Mouse (Mus musculus) forebrain, embryonic 12.5 days (tissue): Measurements from ENCODE around the gene Ranbp9. TPM values are rescaled to one million over a fixed set of nuclear protein-coding genes. Genes with fewer than 3 reads are reported as not detected.

ENCODE experiments used
- ATAC-seq: fragments of 200-750 bp; cut with Nextera tagmentation; 2 replicates; pipeline ENCODE4 v1.8.0; 2017; ENCODE audit warnings: moderate TSS enrichment; ENCODE audit not compliant: low FRiP score
- H3K27ac ChIP-seq: fragments of 300-500 bp; sonication (generic); 2 replicates; pipeline ENCODE4 v1.5.1; 2016; ENCODE audit warnings: mild to moderate bottlenecking
- H3K27me3 ChIP-seq: fragments of 300-500 bp; sonication (generic); 2 replicates; pipeline ENCODE4 v1.6.1; 2016; ENCODE audit warnings: mild to moderate bottlenecking
- H3K36me3 ChIP-seq: fragments of 300-500 bp; sonication (generic); replicated peaks from 2 replicates; pipeline ENCODE4 v1.6.1; 2016; ENCODE audit warnings: mild to moderate bottlenecking
- H3K4me1 ChIP-seq: fragments of 300-500 bp; sonication (generic); 2 replicates; pipeline ENCODE4 v1.6.1; 2016
- H3K4me2 ChIP-seq: fragments of 300-500 bp; sonication (generic); 2 replicates; pipeline ENCODE4 v1.6.1; 2016; ENCODE audit warnings: mild to moderate bottlenecking, moderate library complexity
- H3K4me3 ChIP-seq: fragments of 300-500 bp; sonication (generic); replicated peaks from 2 replicates; pipeline ENCODE4 v1.5.1; 2016; ENCODE audit warnings: mild to moderate bottlenecking
- H3K9ac ChIP-seq: fragments of 300-500 bp; sonication (generic); 2 replicates; pipeline ENCODE4 v1.6.1; 2016; ENCODE audit warnings: mild to moderate bottlenecking
- H3K9me3 ChIP-seq: fragments of 300-500 bp; sonication (generic); 2 replicates; pipeline ENCODE4 v1.6.1; 2016
- WGBS: fragments of 180-500 bp; shearing (Covaris S2); methylation state at CpG from one replicate; pipeline ENCODE4 v1.1.7; 2016; 5-methylcytosine and 5-hydroxymethylcytosine counted together
- polyA plus RNA-seq: library from polyadenylated mRNA; unstranded; fragments of >200 nt; fragmentation: Nextera tagmentation; extraction: Ambion mirVana; gene quantifications from 2 replicates; pipeline ENCODE4 v1.2.1, GENCODE M21; 2016

The Ranbp9 gene
- polyA plus RNA-seq, 1 experiment from 2014 or later: 13.4 TPM

DNA sequence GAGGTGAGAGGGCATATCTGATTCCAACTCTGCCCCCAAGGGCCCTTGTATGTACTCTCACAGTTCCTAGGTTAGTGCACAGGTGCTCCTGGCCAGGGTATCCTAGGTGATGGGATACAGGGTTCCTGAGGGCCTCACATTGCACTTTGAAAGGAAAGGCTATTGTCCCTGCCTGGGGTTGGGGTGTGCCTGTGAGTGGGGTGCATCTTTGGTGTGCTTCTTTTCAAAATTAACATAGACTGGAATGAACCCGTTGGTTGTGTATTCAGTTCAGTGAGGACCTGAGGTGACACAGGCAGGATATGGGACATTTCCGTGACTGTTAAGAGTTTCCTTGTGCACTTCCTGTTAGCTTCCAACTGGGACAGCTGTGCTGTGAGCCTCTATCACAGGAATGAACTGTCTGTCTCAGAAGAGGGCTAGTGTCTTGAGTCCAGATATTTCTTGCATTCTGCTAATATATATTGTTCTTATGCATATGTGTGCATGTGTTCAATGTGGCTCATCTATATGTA lies 106.1 kb downstream of the Ranbp9 start:
- H3K27me3 ChIP-seq: no peaks in the 10 kb centered on the region
- peaks cover 3% of the 10 kb centered on the region; the same call in 1 of the 2 replicates for H3K9me3 ChIP-seq
- no peak overlapping the region for H3K4me3 ChIP-seq
- WGBS: 73% methylated on average over 2 of the region's 2 CpGs
- no peak for ATAC-seq
- H3K27ac ChIP-seq: no peak overlapping the region
- H3K36me3 ChIP-seq: peaks cover 54% of the 10 kb centered on the region
- H3K4me2 ChIP-seq: no peak overlapping the region
- H3K9ac ChIP-seq: no peak overlapping the region
- no peaks in the 10 kb centered on the region for H3K4me1 ChIP-seq

- H3K36me3 ChIP-seq: peaks cover 54% of the 10 kb centered on the region
- WGBS: 86% methylated on average over 10 of the region's 10 CpGs
- no peak overlapping the region for H3K27ac ChIP-seq
- no peak overlapping the region for H3K4me3 ChIP-seq
- H3K27me3 ChIP-seq: no peaks in the 10 kb centered on the region
- H3K4me1 ChIP-seq: no peaks in the 10 kb centered on the region
- H3K4me2 ChIP-seq: no peak overlapping the region
- no peak for ATAC-seq
- H3K9me3 ChIP-seq: peaks cover 3% of the 10 kb centered on the region; the same call in 1 of the 2 replicates
- no peak overlapping the region for H3K9ac ChIP-seq
These were observed 106.9 kb downstream of the Ranbp9 start for GRCm38 (mm10) chr13:43374205-43374604.

GRCm38 (mm10) chr13:43372892-43373291 lies 108.2 kb downstream of the Ranbp9 start:
- Histone ChIP-seq H3K27me3 (no peaks in the 10 kb centered on the region), H3K27ac (no peak overlapping the region), H3K4me1 (no peaks in the 10 kb centered on the region), H3K9ac (no peak overlapping the region), H3K9me3 (peaks cover 3% of the 10 kb centered on the region; the same call in 1 of the 2 replicates), H3K4me3 (no peak overlapping the region), H3K4me2 (no peak overlapping the region), H3K36me3 (peaks cover 48% of the 10 kb centered on the region)
- no peak for ATAC-seq
- WGBS: 90% methylated on average over 1 of the region's 1 CpGs

DNA sequence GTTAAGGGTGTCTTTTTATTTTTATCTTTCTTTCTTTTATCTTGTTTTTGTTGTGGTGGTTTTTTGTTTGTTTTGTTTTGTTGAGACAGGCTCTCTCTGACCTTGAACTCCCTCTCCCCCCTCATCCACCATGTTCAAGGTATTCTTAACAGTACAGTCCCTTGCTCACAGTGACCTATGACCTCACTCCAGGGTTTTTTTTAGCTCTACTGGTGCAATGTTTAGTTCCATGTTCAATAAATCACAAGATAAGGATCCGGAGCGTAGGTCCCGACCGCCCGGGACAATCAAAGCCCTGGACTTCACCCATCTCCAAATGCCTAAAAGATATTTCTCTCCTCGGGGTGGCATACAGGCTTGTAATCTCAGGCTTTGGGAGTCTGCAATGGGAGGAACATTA lies 111.0 kb downstream of the Ranbp9 start:
- Histone ChIP-seq H3K27ac (no peak overlapping the region), H3K36me3 (peaks cover 33% of the 10 kb centered on the region), H3K4me1 (peaks cover 7% of the 10 kb centered on the region), H3K27me3 (no peaks in the 10 kb centered on the region), H3K4me3 (no peak overlapping the region), H3K9ac (no peak overlapping the region), H3K9me3 (peaks cover 3% of the 10 kb centered on the region; the same call in 1 of the 2 replicates), H3K4me2 (no peak overlapping the region)
- 95% methylated on average over 6 of the region's 6 CpGs for WGBS
- no peak for ATAC-seq

DNA sequence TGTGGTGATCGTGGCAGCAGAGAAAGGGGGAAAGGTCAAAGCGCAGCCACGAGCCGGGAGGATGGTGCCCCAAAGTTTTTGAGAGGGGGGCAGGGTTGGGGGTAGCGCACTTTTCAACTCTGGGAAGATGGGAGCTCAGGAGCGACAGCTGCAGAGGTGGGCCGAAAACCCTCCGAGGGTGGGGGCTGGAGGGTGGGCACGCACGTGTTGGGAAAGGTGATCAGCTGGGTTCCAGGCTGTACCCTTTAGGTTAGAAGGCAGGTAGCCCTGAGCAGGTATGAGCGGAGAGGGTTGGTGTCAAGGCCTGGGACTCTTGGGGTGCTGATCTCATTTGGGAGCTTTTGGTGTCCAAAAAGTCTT lies 115.3 kb downstream of the Ranbp9 start:
- 9% methylated on average over 11 of the region's 11 CpGs for WGBS
- ATAC-seq: peak; percentile 39; the same call in 1 of the 2 replicates

DNA sequence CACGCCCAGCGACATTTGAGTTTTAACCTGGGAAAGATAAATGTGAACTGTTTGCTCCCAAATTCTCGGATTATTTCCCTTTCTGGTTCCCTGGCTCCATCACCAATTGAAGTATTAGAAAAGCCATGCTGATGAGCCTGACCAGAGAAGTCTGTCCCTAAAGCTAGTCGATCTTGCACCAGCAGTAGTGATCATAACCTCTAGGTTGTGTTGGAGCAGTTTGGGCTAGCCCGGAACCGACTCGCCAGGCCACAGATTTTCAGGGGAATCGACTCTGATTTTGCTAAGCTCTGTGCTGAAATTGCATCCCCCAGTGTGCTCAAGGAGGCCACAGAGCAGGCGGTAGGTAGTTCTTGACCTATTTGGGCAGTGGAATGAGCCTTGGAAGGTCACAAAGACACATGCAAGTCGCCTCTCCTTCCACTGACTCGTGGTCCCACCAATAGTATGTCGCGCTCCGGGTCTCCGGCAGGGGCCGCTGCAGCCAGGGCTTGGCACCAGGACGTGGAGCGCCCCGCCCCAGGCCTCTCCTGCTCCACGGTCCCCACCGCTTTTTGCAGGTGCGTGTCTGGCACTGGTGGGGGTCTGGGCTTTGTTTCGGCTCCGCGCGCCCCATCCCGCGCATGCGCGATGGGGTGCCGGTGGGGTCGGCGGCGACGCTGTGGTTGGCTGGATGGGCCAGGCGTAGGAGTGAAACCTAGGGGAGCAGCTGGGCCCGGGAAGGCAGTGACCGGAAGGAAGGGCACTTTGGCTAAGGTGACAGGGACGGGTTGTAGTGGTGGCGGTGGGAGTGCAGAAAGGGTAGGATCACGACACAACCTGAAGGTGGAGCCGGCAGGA lies 115.9 kb downstream of the Ranbp9 start, which contains the start of gene Sirt5:
TSS of gene Sirt5 (plus strand) at position 512 of the 840 bp plus-strand sequence.
- WGBS: 15% methylated on average over 42 of the region's 42 CpGs

More for the DNA sequence above, 115.3 kb downstream of the Ranbp9 start:
- peaks cover 12% of the 10 kb centered on the region for H3K4me1 ChIP-seq
- peak overlapping the region; percentile 56 for H3K4me3 ChIP-seq
- H3K27ac ChIP-seq: peak overlapping the region; percentile 70
- H3K9me3 ChIP-seq: no peaks in the 10 kb centered on the region
- no peaks in the 10 kb centered on the region for H3K27me3 ChIP-seq
- H3K36me3 ChIP-seq: peaks cover 2% of the 10 kb centered on the region; the same call in 1 of the 2 replicates
- peak overlapping the region; percentile 81 for H3K4me2 ChIP-seq
- peak overlapping the region; percentile 73 for H3K9ac ChIP-seq

GRCm38 (mm10) chr13:43362353-43362752 lies 118.7 kb downstream of the Ranbp9 start:
- 87% methylated on average over 9 of the region's 9 CpGs for WGBS
- H3K9me3 ChIP-seq: no peaks in the 10 kb centered on the region
- no peak for ATAC-seq

More for the DNA sequence above, 115.9 kb downstream of the Ranbp9 start, which contains the start of gene Sirt5:
- H3K4me1 ChIP-seq: peaks cover 12% of the 10 kb centered on the region
- no peaks in the 10 kb centered on the region for H3K9me3 ChIP-seq
- peak within 1 kb of the TSS; percentile 70 for H3K27ac ChIP-seq
- peak; percentile 97 for ATAC-seq
- no peaks in the 10 kb centered on the region for H3K27me3 ChIP-seq
- peak within 1 kb of the TSS; percentile 81 for H3K4me2 ChIP-seq
- H3K36me3 ChIP-seq: no peaks in the 10 kb centered on the region
- peak within 1 kb of the TSS; percentile 73 for H3K9ac ChIP-seq
- H3K4me3 ChIP-seq: peak within 1 kb of the TSS; percentile 56

GRCm38 (mm10) chr13:43360534-43360933 lies 120.5 kb downstream of the Ranbp9 start:
- no peak overlapping the region for H3K9ac ChIP-seq
- H3K4me1 ChIP-seq: peaks cover 10% of the 10 kb centered on the region
- no peak overlapping the region for H3K27ac ChIP-seq
- ATAC-seq: no peak
- 72% methylated on average over 6 of the region's 6 CpGs for WGBS
- H3K27me3 ChIP-seq: no peaks in the 10 kb centered on the region
- H3K4me3 ChIP-seq: no peak overlapping the region
- H3K9me3 ChIP-seq: no peaks in the 10 kb centered on the region
- H3K4me2 ChIP-seq: no peak overlapping the region
- no peaks in the 10 kb centered on the region for H3K36me3 ChIP-seq

More at GRCm38 (mm10) chr13:43362353-43362752, 118.7 kb downstream of the Ranbp9 start:
- Histone ChIP-seq H3K9ac (no peak overlapping the region), H3K4me2 (no peak overlapping the region), H3K4me1 (peaks cover 16% of the 10 kb centered on the region), H3K27ac (no peak overlapping the region), H3K27me3 (no peaks in the 10 kb centered on the region), H3K36me3 (no peaks in the 10 kb centered on the region), H3K4me3 (no peak overlapping the region)

DNA sequence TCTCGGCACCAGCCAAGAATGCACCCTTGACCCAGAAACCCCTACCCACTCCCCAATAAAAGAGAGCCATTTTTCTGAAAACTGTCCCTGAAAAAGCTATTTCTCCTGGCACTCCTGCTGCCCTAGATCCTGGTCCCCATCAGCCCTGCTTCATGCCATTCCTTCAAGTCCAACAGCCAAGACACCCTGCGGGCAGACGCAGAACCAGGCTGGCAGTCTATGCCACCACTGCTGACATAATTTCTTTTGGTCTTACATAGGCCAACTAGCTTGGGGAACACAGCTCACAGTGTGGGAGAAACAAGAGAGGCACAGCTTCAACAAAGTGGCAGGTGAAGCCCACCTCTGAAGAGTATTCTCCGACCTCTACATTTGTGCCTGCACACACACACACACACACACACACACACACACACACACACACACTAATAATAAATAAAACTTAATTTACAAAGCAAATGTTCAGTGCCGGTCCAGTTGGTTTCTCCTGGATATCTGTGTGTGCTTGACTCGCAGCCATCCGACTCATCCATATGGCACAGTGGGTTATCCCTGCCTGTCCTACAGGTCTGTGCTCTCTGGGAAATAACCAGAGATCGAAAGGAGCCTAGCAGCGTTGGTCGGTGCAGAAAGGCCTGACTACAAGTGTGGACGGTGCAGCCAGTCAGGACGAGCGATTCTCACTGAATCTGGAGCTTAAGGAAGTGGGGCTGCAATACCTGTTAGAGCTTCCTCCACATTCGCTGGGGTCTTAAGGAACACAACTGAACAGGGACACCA lies 124.5 kb downstream of the Ranbp9 start:
- Histone ChIP-seq H3K36me3 (no peaks in the 10 kb centered on the region), H3K4me2 (no peak overlapping the region), H3K9me3 (no peaks in the 10 kb centered on the region), H3K9ac (no peak overlapping the region), H3K27me3 (no peaks in the 10 kb centered on the region), H3K4me3 (no peak overlapping the region), H3K4me1 (peaks cover 4% of the 10 kb centered on the region), H3K27ac (no peak overlapping the region)
- ATAC-seq: no peak
- WGBS: 89% methylated on average over 14 of the region's 14 CpGs

GRCm38 (mm10) chr13:43354362-43354761 lies 126.7 kb downstream of the Ranbp9 start:
- Histone ChIP-seq H3K4me1 (peaks cover 4% of the 10 kb centered on the region), H3K9ac (no peak overlapping the region), H3K36me3 (no peaks in the 10 kb centered on the region), H3K27me3 (no peaks in the 10 kb centered on the region), H3K9me3 (no peaks in the 10 kb centered on the region), H3K4me3 (no peak overlapping the region), H3K27ac (no peak overlapping the region), H3K4me2 (no peak overlapping the region)
- ATAC-seq: no peak
- WGBS: 83% methylated on average over 12 of the region's 12 CpGs

GRCm38 (mm10) chr13:43353356-43353755 lies 127.7 kb downstream of the Ranbp9 start:
- no peak for ATAC-seq
- no peak overlapping the region for H3K9ac ChIP-seq
- no peak overlapping the region for H3K4me2 ChIP-seq
- no peaks in the 10 kb centered on the region for H3K36me3 ChIP-seq
- 75% methylated on average over 4 of the region's 4 CpGs for WGBS
- H3K4me3 ChIP-seq: no peak overlapping the region
- no peaks in the 10 kb centered on the region for H3K9me3 ChIP-seq
- H3K27me3 ChIP-seq: no peaks in the 10 kb centered on the region
- no peak overlapping the region for H3K27ac ChIP-seq
- no peaks in the 10 kb centered on the region for H3K4me1 ChIP-seq
